Mouse (Mus musculus) forebrain, embryonic 14.5 days (tissue): ENCODE results near the gene Zfp597. TPM values are rescaled to one million over a fixed set of nuclear protein-coding genes. Genes with fewer than 3 reads are reported as not detected.
"Not testable (repeated sequence)": the region's sequence is repeated elsewhere in the genome, so short reads cannot be mapped to it uniquely, and the experiment has no call there.

Experiments used
- ATAC-seq: fragments of 200-750 bp; cut with Nextera tagmentation; 2 replicates; pipeline ENCODE4 v1.8.0; 2017; ENCODE audit warnings: mild to moderate bottlenecking, moderate library complexity
- DNase-seq: peaks from one replicate; pipeline ENCODE4 v3.0.0-alpha.2; 2015; ENCODE audit warnings: low spot score
- H3K27ac ChIP-seq: fragments of 300-500 bp; sonication (generic); 2 replicates; pipeline ENCODE4 v1.5.1; 2014; ENCODE audit warnings: low read depth, mild to moderate bottlenecking, control low read depth, low read length, moderate library complexity
- H3K27me3 ChIP-seq: fragments of 300-500 bp; sonication (generic); replicated peaks from 2 replicates; pipeline ENCODE4 v1.6.1; 2014; ENCODE audit warnings: low read length, control low read depth, mixed read lengths; ENCODE audit not compliant: control insufficient read depth, insufficient read depth
- H3K36me3 ChIP-seq: fragments of 300-500 bp; sonication (generic); 2 replicates; pipeline ENCODE4 v1.6.1; 2014; ENCODE audit warnings: low read length, control low read depth; ENCODE audit not compliant: control insufficient read depth, insufficient read depth
- H3K4me1 ChIP-seq: fragments of 300-500 bp; sonication (generic); 2 replicates; pipeline ENCODE4 v1.6.1; 2014; ENCODE audit warnings: antibody characterized with exemption, low read length, control low read depth; ENCODE audit not compliant: control insufficient read depth, insufficient read depth
- H3K4me2 ChIP-seq: fragments of 300-500 bp; sonication (generic); 2 replicates; pipeline ENCODE4 v1.6.1; 2014; ENCODE audit warnings: mild to moderate bottlenecking, control low read depth, low read length
- H3K4me3 ChIP-seq: fragments of 300-500 bp; sonication (generic); 2 replicates; pipeline ENCODE4 v1.5.1; 2014; ENCODE audit warnings: low read depth, low read length, control low read depth
- H3K9ac ChIP-seq: fragments of 300-500 bp; sonication (generic); 2 replicates; pipeline ENCODE4 v1.6.1; 2014; ENCODE audit warnings: mild to moderate bottlenecking, low read length, control low read depth, moderate library complexity
- H3K9me3 ChIP-seq: fragments of 300-500 bp; sonication (generic); replicated peaks from 2 replicates; pipeline ENCODE4 v1.6.1; 2016; ENCODE audit warnings: low read length, control low read depth, mixed read lengths; ENCODE audit not compliant: control insufficient read depth
- WGBS: fragments of 180-500 bp; shearing (Covaris S2); extraction: QIAGEN DNeasy Blood & Tissue Kit; methylation state at CpG from one replicate; pipeline ENCODE4 v1.1.7; 2014; 5-methylcytosine and 5-hydroxymethylcytosine counted together
- microRNA-seq: library from miRNA; unstranded; fragments of <30 nt; microRNA quantifications from one replicate; pipeline ENCODE4, GENCODE M21; 2016
- polyA plus RNA-seq: library from polyadenylated mRNA; unstranded; fragments of >200 nt; fragmentation: Nextera tagmentation; extraction: Ambion mirVana; gene quantifications from 2 replicates; pipeline ENCODE4 v1.2.1, GENCODE M21; 2014

The Zfp597 gene
- polyA plus RNA-seq, 1 experiment from 2014 or later = 12.6 TPM

GRCm38 (mm10) chr16:3828021-3828420, 56.3 kb downstream of the Zfp597 start:
- H3K27me3 ChIP-seq = no peaks in the 10 kb centered on the region
- H3K27ac ChIP-seq = no peak overlapping the region
- no peaks in the 10 kb centered on the region for H3K9me3 ChIP-seq
- H3K4me3 ChIP-seq = no peak overlapping the region
- no peak overlapping the region for H3K4me2 ChIP-seq
- DNase-seq (no peak), ATAC-seq (no peak)
- H3K4me1 ChIP-seq = no peaks in the 10 kb centered on the region
- no peak overlapping the region for H3K9ac ChIP-seq
- 61% methylated on average over 3 of the region's 3 CpGs for WGBS
- H3K36me3 ChIP-seq = no peaks in the 10 kb centered on the region

- H3K4me1 ChIP-seq = no peaks in the 10 kb centered on the region
- H3K4me2 ChIP-seq = no peak overlapping the region
- H3K27ac ChIP-seq = no peak overlapping the region
- no peak for ATAC-seq
- no peaks in the 10 kb centered on the region for H3K9me3 ChIP-seq
- H3K9ac ChIP-seq = no peak overlapping the region
- 86% methylated on average over 2 of the region's 2 CpGs for WGBS
- no peak for DNase-seq
- H3K4me3 ChIP-seq = no peak overlapping the region
- no peaks in the 10 kb centered on the region for H3K27me3 ChIP-seq
- no peaks in the 10 kb centered on the region for H3K36me3 ChIP-seq
Measured at GRCm38 (mm10) chr16:3820202-3820601, 64.2 kb downstream of the Zfp597 start.

- H3K4me3 ChIP-seq, ATAC-seq, H3K4me1 ChIP-seq, H3K9ac ChIP-seq, H3K36me3 ChIP-seq, H3K27me3 ChIP-seq, H3K27ac ChIP-seq, H3K4me2 ChIP-seq, DNase-seq, H3K9me3 ChIP-seq: not testable (repeated sequence)
- WGBS = 82% methylated on average over 6 of the region's 6 CpGs
Measured at GRCm38 (mm10) chr16:3814667-3815066, 69.7 kb downstream of the Zfp597 start.

Small RNA genes lying within 50 kb of the gene (microRNA-seq; reads per million reads assigned to microRNA genes)
- gene Gm23493 = not detected

Other genes with a start within 250 kb of the Zfp597 start
- gene Mefv, start 166.5 kb downstream of the Zfp597 start, polyA plus RNA-seq = not detected in 2 replicates
- gene Zfp263, start 140.5 kb downstream of the Zfp597 start, polyA plus RNA-seq = 27.3 and 30.9 TPM in 2 replicates
- not detected in 2 replicates for gene Olfr15, start 53.7 kb downstream of the Zfp597 start, polyA plus RNA-seq
- gene Zfp174, start 37.3 kb downstream of the Zfp597 start, polyA plus RNA-seq = 1.7 TPM in 2 replicates
- 68.4 and 83.3 TPM in 2 replicates for gene Naa60, start 12.2 kb downstream of the Zfp597 start, polyA plus RNA-seq
- 2.6 and 4.1 TPM in 2 replicates for gene Gm20695, start 87 bp upstream of the Zfp597 start, polyA plus RNA-seq
- 9.6 and 10.0 TPM in 2 replicates for gene 1700037C18Rik, start 24.1 kb upstream of the Zfp597 start, polyA plus RNA-seq
- 35.1 and 35.6 TPM in 2 replicates for gene Cluap1, start 24.2 kb upstream of the Zfp597 start, polyA plus RNA-seq
- gene Nlrc3, start 92.1 kb upstream of the Zfp597 start, polyA plus RNA-seq = 0.60 and 0.73 TPM in 2 replicates
- 19.9 and 35.2 TPM in 2 replicates for gene Slx4, start 119.2 kb upstream of the Zfp597 start, polyA plus RNA-seq
- gene Dnase1, start 152.4 kb upstream of the Zfp597 start, polyA plus RNA-seq = 3.3 and 4.8 TPM in 2 replicates
- 61.2 and 62.7 TPM in 2 replicates for gene Trap1, start 193.3 kb upstream of the Zfp597 start, polyA plus RNA-seq